Mouse (Mus musculus) left cerebral cortex, adult 11 months (tissue): ENCODE results near the gene Syt6.

Experiments
- DNase-seq: peaks from one replicate; pipeline ENCODE4 v3.0.0; 2022; ENCODE audit warnings: low spot score

Gene Syt6

DNA sequence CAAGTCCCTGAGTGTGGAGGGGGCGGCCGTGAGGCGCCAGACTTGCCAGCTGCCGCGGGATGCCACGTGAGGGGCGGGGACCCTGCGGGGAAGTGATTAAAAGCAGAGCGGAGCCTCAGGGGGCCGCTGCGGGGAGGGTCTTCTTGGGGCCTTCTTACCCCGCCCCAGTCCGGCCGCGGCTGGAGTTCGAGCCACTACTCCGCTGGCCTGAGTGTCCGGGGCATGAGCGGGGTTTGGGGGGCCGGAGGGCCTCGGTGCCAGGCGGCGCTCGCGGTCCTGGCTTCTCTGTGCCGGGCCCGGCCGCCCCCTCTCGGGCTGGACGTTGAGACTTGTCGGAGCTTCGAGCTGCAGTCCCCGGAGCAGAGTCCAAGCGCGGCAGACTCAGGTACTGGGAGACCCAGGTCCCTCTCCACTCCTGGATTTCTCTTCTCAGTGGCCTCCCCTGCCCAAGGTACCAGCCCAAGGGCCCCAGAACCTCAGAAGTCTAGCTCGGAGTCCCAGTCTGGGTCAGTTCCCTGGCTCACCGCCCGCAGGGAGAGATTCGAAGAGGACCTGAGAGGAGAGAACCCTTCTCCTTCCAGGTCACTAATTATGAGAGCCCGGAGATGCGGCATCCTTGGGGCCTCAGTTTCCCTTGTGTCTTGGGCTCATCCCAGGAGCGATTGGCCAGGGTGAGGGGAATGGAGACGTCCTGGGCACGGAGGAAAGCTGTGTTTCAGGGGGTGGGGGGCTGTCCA lies at the start of gene Syt6:
Gene Syt6, plus strand, starts transcription at position 76 of the 737 bp plus-strand sequence.
- DNase-seq = no peak

- DNase-seq = no peak
These were observed 48.8 kb upstream of the Syt6 start for GRCm38 (mm10) chr3:103526201-103526704.

GRCm38 (mm10) chr3:103526864-103527263 lies 48.2 kb upstream of the Syt6 start:
- no peak for DNase-seq

DNA sequence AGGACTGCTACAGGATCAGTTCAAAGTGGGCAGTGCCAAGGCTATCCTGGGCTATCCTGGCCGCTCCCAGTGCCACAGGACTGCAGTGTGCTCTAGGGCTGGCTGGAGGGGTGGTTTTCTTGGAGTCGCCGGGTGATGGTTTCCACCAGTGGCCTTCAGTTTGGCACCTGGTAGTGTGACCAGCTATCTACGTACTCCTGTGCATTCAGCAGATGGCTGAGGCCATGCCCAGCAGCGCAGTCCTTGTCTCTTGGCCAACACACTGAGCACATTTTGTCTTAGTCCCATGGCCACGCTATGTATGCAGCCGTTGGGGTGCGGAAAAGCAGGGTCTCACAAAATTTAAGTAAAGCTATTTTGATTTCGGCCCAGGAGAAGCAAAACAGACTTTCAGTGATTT lies 41.0 kb upstream of the Syt6 start:
- DNase-seq = no peak

DNA sequence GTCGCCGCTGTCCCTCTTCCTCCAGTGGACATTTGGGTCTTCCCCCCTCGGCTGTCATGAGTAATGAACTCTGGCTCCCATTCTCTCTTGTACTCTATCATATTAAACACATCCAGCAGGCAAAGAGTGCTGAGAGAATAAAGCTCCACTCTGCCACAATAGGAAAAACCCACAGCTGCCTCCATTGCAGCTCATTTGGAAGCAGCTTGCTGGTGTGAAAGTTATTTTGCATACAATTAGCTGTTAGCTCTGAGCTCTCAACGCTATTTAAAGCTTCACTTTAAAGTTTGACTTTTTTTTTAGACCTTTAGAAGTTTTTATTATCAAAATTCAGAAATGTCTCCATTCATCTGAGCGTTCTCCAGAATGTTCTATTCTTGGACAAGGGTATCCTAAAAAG lies 39.8 kb upstream of the Syt6 start:
- DNase-seq = no peak

- DNase-seq = no peak
These were observed 35.9 kb upstream of the Syt6 start for GRCm38 (mm10) chr3:103539148-103539547.

DNA sequence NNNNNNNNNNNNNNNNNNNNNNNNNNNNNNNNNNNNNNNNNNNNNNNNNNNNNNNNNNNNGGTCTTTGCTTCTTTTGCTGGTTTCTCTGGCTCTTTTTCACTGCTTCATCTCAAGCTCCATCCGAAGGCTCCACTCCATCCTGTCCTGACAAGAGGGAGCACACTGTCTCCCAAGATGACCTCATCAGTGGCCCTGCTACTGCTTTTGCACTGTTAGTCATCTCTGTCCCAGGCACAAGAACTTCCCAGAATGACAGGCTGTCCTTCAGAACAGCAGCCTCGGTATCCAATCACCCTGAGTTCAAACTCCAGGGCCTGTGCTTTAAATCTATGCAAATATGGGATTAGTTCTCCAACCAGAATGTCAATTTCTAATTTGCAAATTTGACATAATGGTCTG lies 28.9 kb upstream of the Syt6 start:
- no peak for DNase-seq

DNA sequence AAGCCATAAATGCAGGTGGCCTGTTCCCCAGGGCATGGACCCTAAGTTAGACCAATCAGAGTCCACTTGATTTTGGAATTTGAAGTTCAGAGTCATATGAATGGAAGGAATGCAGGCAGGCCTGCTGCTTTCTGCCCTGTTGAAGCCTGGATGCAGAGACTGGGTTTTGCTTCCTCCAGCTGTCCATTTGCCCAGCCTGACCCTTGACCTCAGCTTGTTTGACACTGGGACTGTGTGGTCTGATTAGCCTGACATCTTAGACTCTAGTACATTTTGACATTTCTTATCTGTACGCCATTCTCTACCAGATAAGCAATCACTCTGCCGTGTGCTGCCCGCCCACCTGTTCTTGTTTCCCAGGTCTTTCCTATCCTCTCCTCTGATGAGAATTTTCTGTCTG lies 28.4 kb upstream of the Syt6 start:
- DNase-seq = no peak

- DNase-seq = no peak
These were observed 24.8 kb upstream of the Syt6 start for GRCm38 (mm10) chr3:103550236-103550635.

GRCm38 (mm10) chr3:103567226-103567625 lies 7.8 kb upstream of the Syt6 start:
- DNase-seq = no peak

DNA sequence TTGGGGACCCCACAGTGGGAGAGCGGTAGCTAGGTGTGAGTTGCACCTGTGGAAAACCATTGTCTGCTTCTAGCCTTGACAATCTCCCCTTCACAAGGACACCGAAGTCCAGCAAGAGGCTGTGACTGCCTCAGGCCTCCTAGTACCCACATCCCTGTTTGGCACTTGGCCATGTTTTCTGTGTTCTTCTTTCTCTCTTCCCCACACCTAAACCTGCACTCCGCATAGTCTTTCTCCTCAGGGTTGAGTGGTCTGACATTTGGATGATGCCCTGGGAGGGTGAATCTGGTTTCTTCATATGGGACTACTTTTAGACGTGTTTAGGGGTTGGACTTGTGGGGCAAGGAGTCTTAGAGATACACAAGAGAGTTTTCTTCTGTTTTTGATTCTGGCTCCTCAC lies 2.5 kb upstream of the Syt6 start:
- DNase-seq = no peak

DNA sequence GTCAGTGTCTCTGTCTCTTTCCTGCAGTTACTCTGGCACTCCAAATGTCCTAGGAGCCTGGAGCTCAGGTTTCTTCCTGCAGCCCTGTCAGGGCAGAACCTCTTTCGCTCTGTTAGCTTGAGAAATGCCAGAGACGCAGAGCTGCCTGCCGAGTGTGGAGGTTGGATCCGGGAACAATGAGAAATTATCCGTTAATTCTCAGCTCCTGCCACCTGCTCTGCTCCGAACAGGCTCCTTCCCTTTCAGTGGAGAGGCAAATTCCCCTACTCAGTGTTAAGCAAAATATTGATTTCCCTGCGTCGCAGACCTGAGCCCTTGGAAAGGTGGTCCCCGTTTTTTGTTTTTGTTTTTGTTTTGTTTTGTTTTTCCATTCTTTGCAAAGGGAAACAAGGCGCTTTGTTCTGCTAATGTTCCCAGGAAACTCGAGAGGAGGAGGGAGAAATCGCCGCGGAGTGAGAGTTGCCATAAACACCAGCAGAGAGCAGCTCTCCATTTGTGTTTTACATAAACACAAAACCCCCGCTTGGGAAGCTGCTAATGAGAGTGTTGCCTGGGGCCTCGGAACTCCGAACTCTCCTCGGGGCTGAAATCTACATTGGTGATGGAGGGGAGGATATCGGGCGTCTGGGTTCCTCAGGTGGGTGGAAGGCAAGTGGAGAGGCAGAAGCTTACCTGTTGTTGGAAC lies 1.8 kb upstream of the Syt6 start:
- no peak for DNase-seq

GRCm38 (mm10) chr3:103573791-103574166 lies 1.3 kb upstream of the Syt6 start:
- DNase-seq = no peak

DNA sequence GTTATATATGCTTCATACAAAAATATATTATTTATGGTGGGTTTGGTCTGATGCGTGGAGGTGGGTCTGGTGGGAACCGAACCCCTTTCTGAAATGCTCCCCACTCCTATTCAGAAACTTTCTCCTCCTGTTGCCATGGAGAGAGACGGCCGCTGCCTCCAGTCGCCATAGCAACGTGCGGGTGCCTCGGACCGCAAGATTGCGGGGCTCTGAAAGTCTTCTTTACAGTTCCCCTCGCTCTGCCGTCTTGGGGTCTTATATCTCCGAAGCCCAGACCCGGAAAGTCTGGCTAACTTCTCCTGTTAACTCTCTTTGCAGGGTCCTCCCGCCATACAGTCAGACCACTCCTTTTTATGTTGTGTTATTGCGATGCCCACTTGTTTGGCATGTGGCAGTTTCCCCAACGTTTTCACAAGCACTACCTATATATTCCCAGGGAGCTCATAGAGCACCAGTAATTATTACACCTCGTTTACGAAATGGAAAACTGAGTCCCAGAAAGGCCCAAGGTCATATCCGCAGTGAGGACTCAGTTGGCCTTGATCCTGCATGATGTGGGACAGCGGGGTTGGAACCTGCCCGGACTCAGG lies 370 bp upstream of the Syt6 start:
- no peak for DNase-seq

DNA sequence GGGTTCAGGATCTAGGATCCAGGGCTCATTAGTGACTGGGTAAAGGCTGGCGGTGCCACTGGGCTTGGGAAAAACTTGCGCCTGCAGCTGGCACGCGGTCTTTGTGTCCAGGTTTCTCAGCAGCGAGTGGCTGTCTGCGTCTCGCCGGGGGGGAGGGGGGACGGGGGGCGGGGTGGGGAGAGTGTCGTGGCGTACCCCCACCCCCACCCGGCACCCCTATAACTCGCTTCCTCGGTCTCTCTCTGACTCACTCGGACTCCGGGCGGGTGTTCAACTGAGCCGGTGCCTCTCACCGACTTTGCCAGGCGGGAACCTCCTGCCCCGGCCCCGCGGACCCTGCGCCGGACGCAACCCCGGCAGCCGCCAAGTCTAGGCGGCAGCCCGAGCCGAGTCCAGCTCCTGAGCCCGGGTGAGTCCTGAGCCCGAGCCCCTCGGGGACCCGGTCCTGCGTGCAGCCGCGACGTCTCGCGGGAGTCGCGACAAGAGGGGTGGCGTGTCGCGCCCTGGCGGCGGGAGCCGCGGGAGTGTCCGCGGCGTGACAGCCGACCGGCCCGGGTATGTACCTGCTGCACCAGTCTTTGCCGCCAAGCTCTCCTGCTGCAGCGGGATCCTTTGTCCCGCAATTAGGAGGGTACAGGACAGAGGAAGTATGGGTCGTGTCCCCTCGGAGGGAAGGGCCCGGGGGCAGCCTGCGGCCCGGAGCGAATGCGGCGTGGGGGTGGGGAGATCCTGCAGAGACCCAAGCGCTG lies 1.0 kb downstream of the Syt6 start:
- DNase-seq = no peak

DNA sequence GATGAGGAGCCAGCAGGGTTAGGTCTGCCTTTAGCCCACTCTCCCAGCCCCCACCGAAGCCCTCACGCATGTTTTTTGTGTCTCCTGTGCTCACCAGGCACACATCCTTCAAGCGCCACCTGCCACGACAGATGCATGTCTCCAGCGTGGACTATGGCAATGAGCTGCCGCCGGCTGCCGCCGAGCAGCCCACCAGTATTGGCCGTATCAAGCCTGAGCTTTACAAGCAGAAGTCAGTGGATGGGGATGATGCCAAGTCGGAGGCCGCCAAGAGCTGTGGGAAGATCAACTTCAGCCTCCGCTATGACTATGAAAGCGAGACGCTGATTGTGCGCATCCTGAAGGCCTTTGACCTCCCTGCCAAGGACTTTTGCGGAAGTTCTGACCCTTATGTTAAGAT lies 12.1 kb downstream of the Syt6 start:
- no peak for DNase-seq

GRCm38 (mm10) chr3:103587672-103588071 lies 12.6 kb downstream of the Syt6 start:
- DNase-seq = no peak

- DNase-seq = no peak
These were observed 14.6 kb downstream of the Syt6 start for GRCm38 (mm10) chr3:103589636-103590035.

GRCm38 (mm10) chr3:103592636-103593035 lies 17.6 kb downstream of the Syt6 start:
- DNase-seq = no peak

DNA sequence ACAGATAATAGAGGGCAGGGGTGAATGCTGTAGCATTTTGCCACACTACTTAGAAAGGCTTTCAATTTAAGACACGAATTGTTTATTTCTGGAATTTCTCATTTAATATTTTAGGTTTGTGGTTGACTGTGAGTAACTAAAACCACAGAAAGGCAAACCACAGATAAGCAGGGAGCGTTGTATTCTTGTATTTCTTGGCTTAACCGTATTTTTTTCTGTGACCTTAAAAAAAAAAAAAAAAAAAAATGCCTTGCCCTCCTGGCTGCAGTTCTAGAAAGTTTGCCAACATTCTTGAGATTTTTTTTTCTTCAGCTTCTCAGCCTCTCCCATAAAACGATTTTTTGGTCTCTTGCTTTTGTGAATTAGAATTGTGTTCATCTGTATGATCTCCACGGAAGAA lies 18.6 kb downstream of the Syt6 start:
- DNase-seq = no peak

DNA sequence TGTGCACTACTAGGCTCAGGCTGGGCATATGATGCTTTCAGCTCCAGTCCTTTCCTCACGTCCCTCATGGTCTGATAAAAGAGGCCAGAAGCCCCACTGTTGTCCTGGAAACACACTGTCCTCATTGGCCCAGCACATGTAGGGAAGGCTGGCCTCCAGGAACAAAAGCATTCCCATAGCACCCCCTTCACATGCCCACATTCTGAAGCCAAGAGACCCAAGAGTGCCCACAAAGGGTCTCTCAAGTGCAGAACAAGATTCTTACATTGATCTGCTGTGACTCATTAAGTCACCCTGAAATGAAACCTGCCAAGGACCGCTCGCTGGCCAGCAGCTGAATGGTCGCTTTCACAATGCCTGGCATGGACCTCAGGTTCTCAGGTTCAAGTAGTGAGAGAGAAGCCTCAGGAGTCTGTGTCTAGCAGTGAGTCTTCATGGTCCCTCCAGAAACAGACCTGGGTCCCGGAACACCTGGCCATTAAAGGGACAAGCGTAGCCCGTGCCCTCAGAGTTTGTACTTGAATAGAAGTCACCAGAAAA lies 20.3 kb downstream of the Syt6 start:
- no peak for DNase-seq

- DNase-seq = no peak
These were observed 22.6 kb downstream of the Syt6 start for GRCm38 (mm10) chr3:103597586-103597985.
